Mouse (Mus musculus) embryonic facial prominence, embryonic 11.5 days (tissue): Measurements from ENCODE around the gene Tmem131. TPM values are rescaled to one million over a fixed set of nuclear protein-coding genes. Genes with fewer than 3 reads are reported as not detected.

Experiments
- ATAC-seq: fragments of 200-750 bp; cut with Nextera tagmentation; replicated peaks from 2 replicates; pipeline ENCODE4 v1.8.0; 2017; ENCODE audit warnings: low read depth; ENCODE audit not compliant: insufficient number of reproducible peaks, low FRiP score, low TSS enrichment
- DNase-seq: peaks from one replicate; pipeline ENCODE4 v3.0.0-alpha.2; 2015; ENCODE audit warnings: low spot score
- H3K27ac ChIP-seq: fragments of 300-500 bp; sonication (generic); replicated peaks from 2 replicates; pipeline ENCODE4 v1.5.1; 2014; ENCODE audit warnings: mild to moderate bottlenecking, low read depth, low read length, control low read depth
- H3K27me3 ChIP-seq: fragments of 300-500 bp; sonication (generic); 2 replicates; pipeline ENCODE4 v1.6.1; 2014; ENCODE audit warnings: mild to moderate bottlenecking, low read length, moderate library complexity, mixed read lengths; ENCODE audit not compliant: control insufficient read depth, insufficient read depth
- H3K36me3 ChIP-seq: fragments of 300-500 bp; sonication (generic); replicated peaks from 2 replicates; pipeline ENCODE4 v1.6.1; 2014; ENCODE audit warnings: low read depth, mild to moderate bottlenecking, low read length, moderate library complexity, mixed read lengths; ENCODE audit not compliant: control insufficient read depth, insufficient read depth
- H3K4me1 ChIP-seq: fragments of 300-500 bp; sonication (generic); 2 replicates; pipeline ENCODE4 v1.6.1; 2014; ENCODE audit warnings: low read length, mixed read lengths; ENCODE audit not compliant: control insufficient read depth, insufficient read depth
- H3K4me2 ChIP-seq: fragments of 300-500 bp; sonication (generic); 2 replicates; pipeline ENCODE4 v1.6.1; 2014; ENCODE audit warnings: low read depth, mild to moderate bottlenecking, control low read depth, low read length, moderate library complexity
- H3K4me3 ChIP-seq: fragments of 300-500 bp; sonication (generic); 2 replicates; pipeline ENCODE4 v1.5.1; 2014; ENCODE audit warnings: low read depth, low read length, control low read depth
- H3K9ac ChIP-seq: fragments of 300-500 bp; sonication (generic); replicated peaks from 2 replicates; pipeline ENCODE4 v1.6.1; 2014; ENCODE audit warnings: mild to moderate bottlenecking, control low read depth, low read length
- H3K9me3 ChIP-seq: fragments of 300-500 bp; sonication (generic); replicated peaks from 2 replicates; pipeline ENCODE4 v1.6.1; 2016; ENCODE audit warnings: mild to moderate bottlenecking, low read length, inconsistent platforms, mixed read lengths; ENCODE audit not compliant: control insufficient read depth
- WGBS: fragments of 180-500 bp; shearing (Covaris S2); extraction: QIAGEN DNeasy Blood & Tissue Kit; methylation state at CpG from one replicate; pipeline ENCODE4 v1.1.7; 2014; 5-methylcytosine and 5-hydroxymethylcytosine counted together
- polyA plus RNA-seq: library from polyadenylated mRNA; unstranded; fragments of >200 nt; fragmentation: Nextera tagmentation; extraction: Ambion mirVana; gene quantifications from 2 replicates; pipeline ENCODE4 v1.2.1, GENCODE M21; 2014

The Tmem131 gene
- polyA plus RNA-seq, 1 experiment from 2014 or later = 18.9 TPM

GRCm38 (mm10) chr1:36789416-36789815 is 154.1 kb downstream of the Tmem131 start:
- 73% methylated on average over 8 of the region's 8 CpGs for WGBS
- H3K4me3 ChIP-seq = no peak overlapping the region
- DNase-seq (no peak), ATAC-seq (no peak)
- peaks cover 3% of the 10 kb centered on the region for H3K36me3 ChIP-seq
- no peaks in the 10 kb centered on the region for H3K27me3 ChIP-seq
- H3K9ac ChIP-seq = no peak overlapping the region
- no peaks in the 10 kb centered on the region for H3K9me3 ChIP-seq
- no peak overlapping the region for H3K27ac ChIP-seq
- H3K4me1 ChIP-seq = no peaks in the 10 kb centered on the region
- H3K4me2 ChIP-seq = no peak overlapping the region

GRCm38 (mm10) chr1:36786377-36786776 is 157.1 kb downstream of the Tmem131 start:
- no peaks in the 10 kb centered on the region for H3K36me3 ChIP-seq
- H3K9me3 ChIP-seq = no peaks in the 10 kb centered on the region
- H3K4me2 ChIP-seq = no peak overlapping the region
- ATAC-seq = no peak
- H3K4me3 ChIP-seq = no peak overlapping the region
- H3K27me3 ChIP-seq = no peaks in the 10 kb centered on the region
- no peaks in the 10 kb centered on the region for H3K4me1 ChIP-seq
- WGBS = 94% methylated on average over 7 of the region's 7 CpGs
- no peak for DNase-seq
- no peak overlapping the region for H3K9ac ChIP-seq
- H3K27ac ChIP-seq = no peak overlapping the region

- ATAC-seq = no peak
- no peaks in the 10 kb centered on the region for H3K4me1 ChIP-seq
- H3K27me3 ChIP-seq = no peaks in the 10 kb centered on the region
- DNase-seq = peak; percentile 56
- H3K9ac ChIP-seq = peak overlapping the region; percentile 8; the same call in 1 of the 2 replicates
- H3K9me3 ChIP-seq = no peaks in the 10 kb centered on the region
- H3K27ac ChIP-seq = no peak overlapping the region
- peak overlapping the region; percentile 27 for H3K4me3 ChIP-seq
- H3K4me2 ChIP-seq = peak overlapping the region; percentile 64
- 3% methylated on average over 16 of the region's 16 CpGs for WGBS
- H3K36me3 ChIP-seq = no peaks in the 10 kb centered on the region
Observed at GRCm38 (mm10) chr1:36785238-36785641, 158.2 kb downstream of the Tmem131 start.

GRCm38 (mm10) chr1:36784365-36785134 is 158.9 kb downstream of the Tmem131 start:
- peak; percentile 86 for DNase-seq
- H3K4me2 ChIP-seq = peak overlapping the region; percentile 64
- H3K4me1 ChIP-seq = no peaks in the 10 kb centered on the region
- peak; percentile 61 for ATAC-seq
- H3K36me3 ChIP-seq = no peaks in the 10 kb centered on the region
- H3K27ac ChIP-seq = no peak overlapping the region
- H3K4me3 ChIP-seq = peak overlapping the region; percentile 27
- H3K9ac ChIP-seq = peak overlapping the region; percentile 22; the same call in 1 of the 2 replicates
- H3K27me3 ChIP-seq = no peaks in the 10 kb centered on the region
- H3K9me3 ChIP-seq = no peaks in the 10 kb centered on the region
- WGBS = 4% methylated on average over 20 of the region's 20 CpGs

- H3K27me3 ChIP-seq = no peaks in the 10 kb centered on the region
- ATAC-seq = no peak
- H3K4me1 ChIP-seq = no peaks in the 10 kb centered on the region
- no peak overlapping the region for H3K27ac ChIP-seq
- H3K9me3 ChIP-seq = no peaks in the 10 kb centered on the region
- H3K36me3 ChIP-seq = no peaks in the 10 kb centered on the region
- H3K9ac ChIP-seq = no peak overlapping the region
- no peak overlapping the region for H3K4me3 ChIP-seq
- WGBS = 76% methylated on average over 11 of the region's 11 CpGs
- DNase-seq = no peak
- H3K4me2 ChIP-seq = no peak overlapping the region
Observed at GRCm38 (mm10) chr1:36782476-36782875, 161.0 kb downstream of the Tmem131 start.

GRCm38 (mm10) chr1:36780793-36781192 is 162.7 kb downstream of the Tmem131 start:
- Histone ChIP-seq H3K27me3 (no peaks in the 10 kb centered on the region), H3K4me1 (no peaks in the 10 kb centered on the region), H3K9me3 (no peaks in the 10 kb centered on the region), H3K9ac (no peak overlapping the region), H3K4me3 (no peak overlapping the region), H3K36me3 (no peaks in the 10 kb centered on the region), H3K4me2 (no peak overlapping the region), H3K27ac (no peak overlapping the region)
- ATAC-seq = no peak
- WGBS = 84% methylated on average over 13 of the region's 13 CpGs
- DNase-seq = no peak

- no peaks in the 10 kb centered on the region for H3K4me1 ChIP-seq
- H3K36me3 ChIP-seq = no peaks in the 10 kb centered on the region
- H3K9ac ChIP-seq = no peak overlapping the region
- no peak overlapping the region for H3K4me3 ChIP-seq
- H3K4me2 ChIP-seq = no peak overlapping the region
- 85% methylated on average over 9 of the region's 9 CpGs for WGBS
- ATAC-seq (no peak), DNase-seq (no peak)
- no peaks in the 10 kb centered on the region for H3K9me3 ChIP-seq
- H3K27me3 ChIP-seq = 0 out of 2 replicates have a peak, but pooled peaks cover 4% of the 10 kb centered on the region
- no peak overlapping the region for H3K27ac ChIP-seq
Observed at GRCm38 (mm10) chr1:36772198-36772934, 171.1 kb downstream of the Tmem131 start.

GRCm38 (mm10) chr1:36770998-36771397 is 172.5 kb downstream of the Tmem131 start:
- H3K9ac ChIP-seq = no peak overlapping the region
- WGBS = 16% methylated on average over 27 of the region's 27 CpGs
- DNase-seq = peak; percentile 33
- no peaks in the 10 kb centered on the region for H3K36me3 ChIP-seq
- no peak overlapping the region for H3K4me3 ChIP-seq
- 0 out of 2 replicates have a peak, but pooled peaks cover 4% of the 10 kb centered on the region for H3K27me3 ChIP-seq
- peak; percentile 29; the same call in 1 of the 2 replicates for ATAC-seq
- no peaks in the 10 kb centered on the region for H3K4me1 ChIP-seq
- H3K4me2 ChIP-seq = peak overlapping the region; percentile 30
- H3K27ac ChIP-seq = no peak overlapping the region
- H3K9me3 ChIP-seq = no peaks in the 10 kb centered on the region
